Mouse (Mus musculus) activated CD4-positive, CD25-positive, alpha-beta regulatory T cell, adult 9 weeks (primary cell): ENCODE data around the gene Wfdc1. TPM values are rescaled to one million over a fixed set of nuclear protein-coding genes. Genes with fewer than 3 reads are reported as not detected.

Source experiments
- polyA plus RNA-seq: library from polyadenylated mRNA; unstranded; fragments of 100-300 nt; shearing (Covaris generic); gene quantifications from one replicate; pipeline ENCODE4 v1.2.1, GENCODE M21; 2017

Gene Wfdc1
- not detected for polyA plus RNA-seq

GRCm38 (mm10) chr8:119666219-119666951 lies at the start of gene Wfdc1:
Wfdc1 (plus strand) TSS chr8:119666365.

GRCm38 (mm10) chr8:119635378-119635777 lies 30.8 kb upstream of the Wfdc1 start, which contains the start of gene Kcng4:
Kcng4 (minus strand) TSS chr8:119635680.

GRCm38 (mm10) chr8:119699549-119700134 lies 33.5 kb downstream of the Wfdc1 start, which contains the start of gene Atp2c2:
Atp2c2 (plus strand) TSS chr8:119700009.

Other genes with a start within 250 kb of the Wfdc1 start
- 24.3 TPM for gene Osgin1, start 232.2 kb upstream of the Wfdc1 start, polyA plus RNA-seq
- gene Necab2, start 219.6 kb upstream of the Wfdc1 start, polyA plus RNA-seq: not detected
- gene Slc38a8, start 164.7 kb upstream of the Wfdc1 start, polyA plus RNA-seq: not detected
- 110 TPM for gene Mbtps1, start 107.6 kb upstream of the Wfdc1 start, polyA plus RNA-seq
- 104 TPM for gene Hsdl1, start 91.2 kb upstream of the Wfdc1 start, polyA plus RNA-seq
- gene Dnaaf1, start 91.1 kb upstream of the Wfdc1 start, polyA plus RNA-seq: not detected
- 38.1 TPM for gene Taf1c, start 61.1 kb upstream of the Wfdc1 start, polyA plus RNA-seq
- not detected for gene Adad2, start 53.6 kb upstream of the Wfdc1 start, polyA plus RNA-seq
- not detected for gene Kcng4, start 30.7 kb upstream of the Wfdc1 start, polyA plus RNA-seq
- gene Atp2c2, start 33.6 kb downstream of the Wfdc1 start, polyA plus RNA-seq: not detected
- gene Tldc1, start 112.1 kb downstream of the Wfdc1 start, polyA plus RNA-seq: 13.7 TPM
- 444 TPM for gene Cotl1, start 174.2 kb downstream of the Wfdc1 start, polyA plus RNA-seq
- 13.6 TPM for gene Klhl36, start 195.9 kb downstream of the Wfdc1 start, polyA plus RNA-seq
- 86.0 TPM for gene Usp10, start 244.0 kb downstream of the Wfdc1 start, polyA plus RNA-seq
- 8.9 TPM for gene Gm20388, start 244.5 kb downstream of the Wfdc1 start, polyA plus RNA-seq